Mouse (Mus musculus): ENCODE results near the gene Vapa.

GRCm38 (mm10) chr17:65649175-65649493 is 35.8 kb upstream of the Vapa start:
- TF ChIP-seq CTCF (IDR thresholded peaks at IDR 0.05; ENCODE audit: control insufficient read depth, insufficient read depth, low read length) (no peak), POLR2A (IDR thresholded peaks at IDR 0.05; ENCODE audit: borderline replicate concordance, control insufficient read depth, low read depth, low read length) (no peak)

Measured in bone marrow, adult 2 months (tissue).